Mouse (Mus musculus): Measurements from ENCODE around the gene Mroh2a. TPM values are rescaled to one million over a fixed set of nuclear protein-coding genes. Genes with fewer than 3 reads are reported as not detected.

The Mroh2a gene
- polyA plus RNA-seq, 1 experiment from 2014 or later, result 0.60 TPM

- no peak overlapping the region for H3K4me3 ChIP-seq (ENCODE audit: low read length)
- ATAC-seq (replicated peaks; ENCODE audit: extremely low read depth, insufficient read depth, low FRiP score), result peak; percentile 10; the same call in 1 of the 2 replicates
- H3K9ac ChIP-seq (ENCODE audit: low read length), result no peak overlapping the region
- H3K27ac ChIP-seq (ENCODE audit: low read length), result no peak overlapping the region
- H3K27me3 ChIP-seq (ENCODE audit: control insufficient read depth, insufficient read depth, low read length), result no peaks in the 10 kb centered on the region
- peaks cover 31% of the 10 kb centered on the region for H3K36me3 ChIP-seq (ENCODE audit: control insufficient read depth, insufficient read depth)
- no peak overlapping the region for H3K4me2 ChIP-seq (ENCODE audit: low read depth, low read length)
- 58% methylated on average over 8 of the region's 8 CpGs for WGBS
- peaks cover 8% of the 10 kb centered on the region; the same call in 1 of the 2 replicates for H3K9me3 ChIP-seq (replicated peaks; ENCODE audit: control insufficient read depth, low read length)
- H3K4me1 ChIP-seq (ENCODE audit: control insufficient read depth, insufficient read depth, low read length), result peaks cover 18% of the 10 kb centered on the region
Measured at GRCm38 (mm10) chr1:88258881-88259642, 32.3 kb downstream of the Mroh2a start.

GRCm38 (mm10) chr1:88259643-88260024 lies 32.8 kb downstream of the Mroh2a start:
- no peak; the same call in 1 of the 2 replicates for ATAC-seq (replicated peaks; ENCODE audit: extremely low read depth, insufficient read depth, low FRiP score)
- H3K36me3 ChIP-seq (ENCODE audit: control insufficient read depth, insufficient read depth), result peaks cover 37% of the 10 kb centered on the region
- peaks cover 18% of the 10 kb centered on the region for H3K4me1 ChIP-seq (ENCODE audit: control insufficient read depth, insufficient read depth, low read length)
- no peaks in the 10 kb centered on the region for H3K27me3 ChIP-seq (ENCODE audit: control insufficient read depth, insufficient read depth, low read length)
- no peak overlapping the region for H3K9ac ChIP-seq (ENCODE audit: low read length)
- no peak overlapping the region for H3K27ac ChIP-seq (ENCODE audit: low read length)
- H3K4me3 ChIP-seq (ENCODE audit: low read length), result no peak overlapping the region
- H3K9me3 ChIP-seq (replicated peaks; ENCODE audit: control insufficient read depth, low read length), result peaks cover 5% of the 10 kb centered on the region; the same call in 1 of the 2 replicates
- H3K4me2 ChIP-seq (ENCODE audit: low read depth, low read length), result no peak overlapping the region
- 69% methylated on average over 4 of the region's 4 CpGs for WGBS

- Histone ChIP-seq H3K36me3 (ENCODE audit: control insufficient read depth, insufficient read depth) (peaks cover 42% of the 10 kb centered on the region), H3K9me3 (replicated peaks; ENCODE audit: control insufficient read depth, low read length) (peaks cover under 1% of the 10 kb centered on the region; the same call in 1 of the 2 replicates), H3K4me1 (ENCODE audit: control insufficient read depth, insufficient read depth, low read length) (peaks cover 18% of the 10 kb centered on the region), H3K4me3 (ENCODE audit: low read length) (no peak overlapping the region), H3K27me3 (ENCODE audit: control insufficient read depth, insufficient read depth, low read length) (no peaks in the 10 kb centered on the region), H3K9ac (ENCODE audit: low read length) (no peak overlapping the region), H3K4me2 (ENCODE audit: low read depth, low read length) (no peak overlapping the region), H3K27ac (ENCODE audit: low read length) (no peak overlapping the region)
- ATAC-seq (replicated peaks; ENCODE audit: extremely low read depth, insufficient read depth, low FRiP score), result 0 out of 2 replicates have a peak, but pooled peaks have one; percentile 1
- WGBS, result 71% methylated on average over 6 of the region's 6 CpGs
Measured at GRCm38 (mm10) chr1:88260114-88260513, 33.3 kb downstream of the Mroh2a start.

- Histone ChIP-seq H3K4me1 (ENCODE audit: control insufficient read depth, insufficient read depth, low read length) (peaks cover 18% of the 10 kb centered on the region), H3K27ac (ENCODE audit: low read length) (no peak overlapping the region), H3K9ac (ENCODE audit: low read length) (no peak overlapping the region), H3K4me3 (ENCODE audit: low read length) (no peak overlapping the region), H3K27me3 (ENCODE audit: control insufficient read depth, insufficient read depth, low read length) (no peaks in the 10 kb centered on the region), H3K36me3 (ENCODE audit: control insufficient read depth, insufficient read depth) (peaks cover 48% of the 10 kb centered on the region), H3K4me2 (ENCODE audit: low read depth, low read length) (no peak overlapping the region), H3K9me3 (replicated peaks; ENCODE audit: control insufficient read depth, low read length) (no peaks in the 10 kb centered on the region)
- no peak for ATAC-seq (replicated peaks; ENCODE audit: extremely low read depth, insufficient read depth, low FRiP score)
- WGBS, result 81% methylated on average over 10 of the region's 10 CpGs
Measured at GRCm38 (mm10) chr1:88260604-88261377, 34.0 kb downstream of the Mroh2a start.

- Histone ChIP-seq H3K4me1 (ENCODE audit: control insufficient read depth, insufficient read depth, low read length) (peaks cover 18% of the 10 kb centered on the region), H3K27me3 (ENCODE audit: control insufficient read depth, insufficient read depth, low read length) (no peaks in the 10 kb centered on the region), H3K4me3 (ENCODE audit: low read length) (no peak overlapping the region), H3K9me3 (replicated peaks; ENCODE audit: control insufficient read depth, low read length) (no peaks in the 10 kb centered on the region), H3K9ac (ENCODE audit: low read length) (no peak overlapping the region), H3K36me3 (ENCODE audit: control insufficient read depth, insufficient read depth) (peaks cover 58% of the 10 kb centered on the region), H3K4me2 (ENCODE audit: low read depth, low read length) (no peak overlapping the region), H3K27ac (ENCODE audit: low read length) (no peak overlapping the region)
- no peak for ATAC-seq (replicated peaks; ENCODE audit: extremely low read depth, insufficient read depth, low FRiP score)
- 82% methylated on average over 7 of the region's 7 CpGs for WGBS
Measured at GRCm38 (mm10) chr1:88261706-88262105, 34.9 kb downstream of the Mroh2a start.

GRCm38 (mm10) chr1:88262255-88262654 lies 35.5 kb downstream of the Mroh2a start:
- Histone ChIP-seq H3K9ac (ENCODE audit: low read length) (no peak overlapping the region), H3K4me1 (ENCODE audit: control insufficient read depth, insufficient read depth, low read length) (peaks cover 18% of the 10 kb centered on the region), H3K36me3 (ENCODE audit: control insufficient read depth, insufficient read depth) (peaks cover 63% of the 10 kb centered on the region), H3K27me3 (ENCODE audit: control insufficient read depth, insufficient read depth, low read length) (no peaks in the 10 kb centered on the region), H3K4me2 (ENCODE audit: low read depth, low read length) (no peak overlapping the region), H3K4me3 (ENCODE audit: low read length) (no peak overlapping the region), H3K27ac (ENCODE audit: low read length) (no peak overlapping the region), H3K9me3 (replicated peaks; ENCODE audit: control insufficient read depth, low read length) (no peaks in the 10 kb centered on the region)
- peak; percentile 6 for ATAC-seq (replicated peaks; ENCODE audit: extremely low read depth, insufficient read depth, low FRiP score)
- WGBS, result 70% methylated on average over 4 of the region's 4 CpGs

GRCm38 (mm10) chr1:88262961-88263360 lies 36.2 kb downstream of the Mroh2a start:
- H3K9ac ChIP-seq (ENCODE audit: low read length), result no peak overlapping the region
- H3K4me2 ChIP-seq (ENCODE audit: low read depth, low read length), result no peak overlapping the region
- 72% methylated on average over 6 of the region's 6 CpGs for WGBS
- H3K36me3 ChIP-seq (ENCODE audit: control insufficient read depth, insufficient read depth), result peaks cover 70% of the 10 kb centered on the region
- no peaks in the 10 kb centered on the region for H3K27me3 ChIP-seq (ENCODE audit: control insufficient read depth, insufficient read depth, low read length)
- H3K9me3 ChIP-seq (replicated peaks; ENCODE audit: control insufficient read depth, low read length), result no peaks in the 10 kb centered on the region
- no peak overlapping the region for H3K27ac ChIP-seq (ENCODE audit: low read length)
- no peak overlapping the region for H3K4me3 ChIP-seq (ENCODE audit: low read length)
- no peak for ATAC-seq (replicated peaks; ENCODE audit: extremely low read depth, insufficient read depth, low FRiP score)
- peaks cover 18% of the 10 kb centered on the region for H3K4me1 ChIP-seq (ENCODE audit: control insufficient read depth, insufficient read depth, low read length)

- WGBS, result 89% methylated on average over 5 of the region's 5 CpGs
- Histone ChIP-seq H3K36me3 (ENCODE audit: control insufficient read depth, insufficient read depth) (peaks cover 78% of the 10 kb centered on the region), H3K9me3 (replicated peaks; ENCODE audit: control insufficient read depth, low read length) (no peaks in the 10 kb centered on the region), H3K4me1 (ENCODE audit: control insufficient read depth, insufficient read depth, low read length) (peaks cover 17% of the 10 kb centered on the region), H3K27ac (ENCODE audit: low read length) (no peak overlapping the region), H3K27me3 (ENCODE audit: control insufficient read depth, insufficient read depth, low read length) (no peaks in the 10 kb centered on the region), H3K9ac (ENCODE audit: low read length) (no peak overlapping the region), H3K4me3 (ENCODE audit: low read length) (no peak overlapping the region), H3K4me2 (ENCODE audit: low read depth, low read length) (no peak overlapping the region)
- no peak for ATAC-seq (replicated peaks; ENCODE audit: extremely low read depth, insufficient read depth, low FRiP score)
Measured at GRCm38 (mm10) chr1:88263778-88264177, 37.0 kb downstream of the Mroh2a start.

Measured in heart, embryonic 16.5 days (tissue).